1 mouse cellular context compared by ENCODE assay signal in the genomic region with DNA sequence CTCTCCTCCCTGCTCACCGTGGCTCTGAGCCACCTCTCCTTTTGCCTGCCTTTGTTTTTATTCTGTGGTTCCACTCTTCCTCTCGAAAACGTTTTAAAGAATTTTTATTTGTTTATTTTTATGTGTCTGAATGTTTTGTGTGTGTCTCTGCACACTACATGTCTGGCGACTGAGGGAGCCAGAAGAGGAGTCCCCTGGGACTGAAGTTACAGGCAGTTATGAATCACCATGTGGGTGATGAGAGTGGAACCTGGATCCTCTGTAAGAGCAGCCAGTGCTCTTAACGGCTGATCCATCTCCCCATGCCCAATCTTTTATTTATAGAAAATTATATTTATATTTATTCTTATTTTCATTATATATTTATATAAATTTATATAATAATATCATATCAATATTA.
TF ChIP-seq lines count a peak whose summit lies in the region.

No protein-coding gene starts in this region.

TF ChIP-seq in CH12.LX, 34 proteins besides CTCF, POLR2A, EP300 and RAD21:
- TF ChIP-seq TCF12 (IDR thresholded peaks at IDR 0.05; ENCODE audit: low read depth, low read length) (0 out of 2 replicates have a peak, but pooled peaks have one; percentile 18), MYC (IDR thresholded peaks at IDR 0.05; ENCODE audit: low read depth, low read length) (0 out of 2 replicates have a peak, but pooled peaks have one; percentile 39), KAT2A (IDR thresholded peaks at IDR 0.05; ENCODE audit: insufficient replicate concordance, low read length) (no peak), MEF2A (IDR thresholded peaks at IDR 0.05; ENCODE audit: borderline replicate concordance, low read depth, low read length) (0 out of 2 replicates have a peak, but pooled peaks have one; percentile 38), MAZ (IDR thresholded peaks at IDR 0.05; ENCODE audit: low read depth, low read length) (0 out of 2 replicates have a peak, but pooled peaks have one; percentile 51), POLR2AphosphoS2 (IDR thresholded peaks at IDR 0.05; ENCODE audit: low read depth, low read length) (no peak), JUN (IDR thresholded peaks at IDR 0.05; ENCODE audit: insufficient read depth, low read depth, low read length) (peak; percentile 67), ETS1 (conservative IDR thresholded peaks at IDR 0.05; ENCODE audit: low read depth, low read length) (peak; percentile 35; the same call in 1 of the 2 replicates), JUND (conservative IDR thresholded peaks at IDR 0.05; ENCODE audit: low read depth, low read length) (peak; percentile 88), BHLHE40 (IDR thresholded peaks at IDR 0.05; ENCODE audit: low read depth, low read length) (peak; percentile 64), RCOR1 (conservative IDR thresholded peaks at IDR 0.05; ENCODE audit: low read depth, low read length) (no peak), IRF4 (IDR thresholded peaks at IDR 0.05; ENCODE audit: low read depth, low read length) (peak; percentile 92)
TF ChIP-seq in CH12.LX: peak in this region for 9.
